Mouse (Mus musculus) heart, postnatal 14 days (tissue): ENCODE results near the gene Gm13285. TPM values are rescaled to one million over a fixed set of nuclear protein-coding genes. Genes with fewer than 3 reads are reported as not detected.
"Not testable (repeated sequence)": the region's sequence is repeated elsewhere in the genome, so short reads cannot be mapped to it uniquely, and the experiment has no call there.

ENCODE experiments used
- DNase-seq, 2 experiments: peaks; one replicate each; pipeline ENCODE4 v3.0.0; 2021 to 2022
- intact Hi-C: fragments of 180-260 bp; cut with DNase I; formaldehyde crosslinking; loops from one replicate; pipeline ENCODE4 v1.15.1; 2025
- total RNA-seq, 2 experiments: library from RNA; stranded (reverse); gene quantifications; 2 replicates each; pipeline ENCODE4 v1.2.3; 2021

Gm13285 gene
- total RNA-seq, 2 experiments from 2014 or later: 0.19 to 0.22 TPM

- intact Hi-C loops, DNase-seq: not testable (repeated sequence)
Observed at GRCm38 (mm10) chr4:88791250-88791649, 8.2 kb upstream of the Gm13285 start, which contains the start of gene Gm13278. TSS of gene Gm13278 (plus strand) at chr4:88791550.

GRCm38 (mm10) chr4:88793936-88794675 lies 5.4 kb upstream of the Gm13285 start, which contains the start of gene Gm13275:
TSS of gene Gm13275 (plus strand) at chr4:88794487.
- DNase-seq: peak; percentile 70 to 78
- intact Hi-C loops: not testable (repeated sequence)

GRCm38 (mm10) chr4:88797097-88797496 lies 2.4 kb upstream of the Gm13285 start, which contains the start of gene Gm13279:
TSS of gene Gm13279 (plus strand) at chr4:88797397.
- DNase-seq, intact Hi-C loops: not testable (repeated sequence)

- DNase-seq, intact Hi-C loops: not testable (repeated sequence)
Observed at GRCm38 (mm10) chr4:88802954-88803353, 3.5 kb downstream of the Gm13285 start, which contains the start of gene Gm13287. TSS of gene Gm13287 (plus strand) at chr4:88803254.

GRCm38 (mm10) chr4:88805231-88805630 lies 5.8 kb downstream of the Gm13285 start, which contains the start of gene Gm13288:
TSS of gene Gm13288 (plus strand) at chr4:88805531.
- intact Hi-C loops: not testable (repeated sequence)

GRCm38 (mm10) chr4:88805761-88806160 lies 6.3 kb downstream of the Gm13285 start:
- intact Hi-C loops: not testable (repeated sequence)
- DNase-seq: peak; percentile 44 to 51

More at GRCm38 (mm10) chr4:88805231-88805630, 5.8 kb downstream of the Gm13285 start, which contains the start of gene Gm13288:
- DNase-seq: not testable (repeated sequence)

GRCm38 (mm10) chr4:88815928-88816327 lies 16.5 kb downstream of the Gm13285 start, which contains the start of gene Ifna7:
TSS of gene Ifna7 (plus strand) at chr4:88816228.
- intact Hi-C loops: loop anchor here (5.0 kb wide), 1 partner anchor 134 kb away; the partner anchor contains the start of gene Ifna2
- DNase-seq: no peak

GRCm38 (mm10) chr4:88819659-88820058 lies 20.2 kb downstream of the Gm13285 start, which contains the start of gene Ifna11:
TSS of gene Ifna11 (plus strand) at chr4:88819959.
- DNase-seq: no peak
- intact Hi-C loops: loop anchor here (5.0 kb wide), 1 partner anchor 137 kb away; the partner anchor contains the start of gene Ifna2

- intact Hi-C loops: no loop called here
- DNase-seq: peak in 1 of 2 experiments; percentile 12
Observed at GRCm38 (mm10) chr4:88822995-88823394, 23.5 kb downstream of the Gm13285 start.

GRCm38 (mm10) chr4:88827116-88827515 lies 27.7 kb downstream of the Gm13285 start, which contains the start of gene Ifna6:
TSS of gene Ifna6 (plus strand) at chr4:88827416.
- intact Hi-C loops, DNase-seq: not testable (repeated sequence)

GRCm38 (mm10) chr4:88830523-88830922 lies 31.1 kb downstream of the Gm13285 start:
- DNase-seq: peak; percentile 5 to 36
- intact Hi-C loops: no loop called here

- DNase-seq, intact Hi-C loops: not testable (repeated sequence)
Observed at GRCm38 (mm10) chr4:88835225-88835624, 35.8 kb downstream of the Gm13285 start, which contains the start of gene Ifna5. TSS of gene Ifna5 (plus strand) at chr4:88835525.

GRCm38 (mm10) chr4:88838828-88839227 lies 39.4 kb downstream of the Gm13285 start:
- peak in 1 of 2 experiments; percentile 2 for DNase-seq
- intact Hi-C loops: no loop called here

- intact Hi-C loops: no loop called here
Observed at GRCm38 (mm10) chr4:88840058-88840457, 40.6 kb downstream of the Gm13285 start.

GRCm38 (mm10) chr4:88841438-88841911 lies 42.0 kb downstream of the Gm13285 start, which contains the start of gene Ifna4:
TSS of gene Ifna4 (plus strand) at chr4:88841861.
- intact Hi-C loops: no loop called here
- DNase-seq: no peak

More at GRCm38 (mm10) chr4:88840058-88840457, 40.6 kb downstream of the Gm13285 start:
- no peak for DNase-seq

- DNase-seq: no peak
- intact Hi-C loops: no loop called here
Observed at GRCm38 (mm10) chr4:88845334-88845733, 45.9 kb downstream of the Gm13285 start.

GRCm38 (mm10) chr4:88849698-88850097 lies 50.2 kb downstream of the Gm13285 start, which contains the start of gene Ifna1:
TSS of gene Ifna1 (plus strand) at chr4:88850087.
- no peak for DNase-seq
- intact Hi-C loops: no loop called here
